Mouse (Mus musculus): ENCODE results near the gene Duoxa1.

Duoxa1 gene

DNA sequence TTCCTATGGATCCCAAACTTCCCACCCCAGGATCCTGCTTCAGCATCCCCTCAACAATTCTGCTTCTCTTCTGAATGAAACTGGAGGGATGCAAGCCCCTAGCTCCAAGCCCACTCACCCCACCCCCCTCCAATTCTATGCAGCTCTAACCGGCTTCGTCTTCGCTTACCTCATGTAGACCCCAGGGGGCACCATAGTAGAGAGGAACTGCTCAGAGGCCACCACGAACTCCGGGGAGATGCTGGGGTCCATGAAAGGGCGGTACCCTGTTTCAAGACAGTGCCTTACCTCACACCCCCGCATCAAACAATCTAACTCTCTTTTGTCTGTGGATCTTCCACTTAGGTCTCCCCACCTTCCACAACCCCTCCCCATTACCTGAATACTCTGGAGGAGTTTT is 18.6 kb downstream of the Duoxa1 start:
- no peak for DNase-seq

- no peak for DNase-seq
These were observed 27.4 kb downstream of the Duoxa1 start for GRCm38 (mm10) chr2:122286137-122286536.

GRCm38 (mm10) chr2:122284091-122284490 is 29.4 kb downstream of the Duoxa1 start:
- no peak for DNase-seq

DNA sequence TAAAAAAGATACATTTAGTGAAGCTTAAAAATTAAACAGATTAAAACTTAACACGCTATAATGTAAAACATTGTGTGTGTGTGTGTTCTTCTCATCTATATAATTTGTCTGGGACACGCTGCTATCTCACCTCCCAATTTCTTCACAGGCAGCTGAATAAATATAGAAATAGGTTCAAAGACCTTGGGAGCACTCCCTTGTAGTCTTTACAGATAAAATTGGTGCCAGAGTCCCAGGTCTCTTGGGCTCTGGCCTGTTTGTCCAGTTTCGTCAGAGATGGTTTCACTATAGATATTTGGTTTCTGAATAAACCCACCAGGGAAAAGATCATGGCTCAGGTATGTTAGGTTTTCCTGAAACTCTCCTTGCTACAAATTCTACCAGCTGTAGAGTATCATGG is 34.8 kb downstream of the Duoxa1 start:
- DNase-seq: no peak

DNA sequence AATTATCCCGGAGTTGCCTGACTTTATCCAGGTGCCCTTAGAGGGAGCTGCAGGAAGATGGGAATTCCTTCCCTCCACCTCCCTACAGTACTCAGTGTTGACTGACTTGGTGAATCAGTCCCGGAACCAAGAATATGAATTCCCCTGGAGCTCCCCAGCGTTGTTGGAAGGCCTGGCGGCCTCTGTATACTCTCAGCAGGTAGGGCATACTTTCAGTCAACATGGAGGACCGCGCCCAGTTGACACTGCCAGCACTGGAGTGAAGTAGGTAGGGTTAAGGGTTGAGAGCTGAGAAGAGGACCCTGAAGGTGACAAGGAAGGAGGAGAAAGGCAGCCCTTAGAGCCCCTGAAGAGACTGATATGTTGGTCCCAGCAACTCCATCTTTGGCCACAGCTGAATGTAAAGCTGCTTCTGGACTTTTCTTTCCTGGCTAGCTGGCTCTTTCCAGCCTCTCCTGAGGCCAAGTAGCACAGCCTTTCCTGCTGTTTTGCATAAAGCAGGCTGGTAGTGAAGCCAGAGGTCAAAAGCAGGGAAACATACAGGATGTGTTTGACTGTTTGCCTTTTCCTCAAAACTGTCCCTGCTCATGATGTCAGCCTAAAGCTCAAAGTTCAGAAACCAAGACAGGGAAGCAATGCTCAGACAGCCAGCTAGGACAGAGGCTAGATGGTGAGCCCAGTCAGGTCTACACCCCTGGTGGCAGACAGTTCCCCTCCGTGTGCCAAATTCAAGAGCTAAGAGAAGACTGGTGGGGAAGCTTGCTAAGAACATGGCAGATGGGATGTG is 46.9 kb downstream of the Duoxa1 start:
- DNase-seq: no peak

DNA sequence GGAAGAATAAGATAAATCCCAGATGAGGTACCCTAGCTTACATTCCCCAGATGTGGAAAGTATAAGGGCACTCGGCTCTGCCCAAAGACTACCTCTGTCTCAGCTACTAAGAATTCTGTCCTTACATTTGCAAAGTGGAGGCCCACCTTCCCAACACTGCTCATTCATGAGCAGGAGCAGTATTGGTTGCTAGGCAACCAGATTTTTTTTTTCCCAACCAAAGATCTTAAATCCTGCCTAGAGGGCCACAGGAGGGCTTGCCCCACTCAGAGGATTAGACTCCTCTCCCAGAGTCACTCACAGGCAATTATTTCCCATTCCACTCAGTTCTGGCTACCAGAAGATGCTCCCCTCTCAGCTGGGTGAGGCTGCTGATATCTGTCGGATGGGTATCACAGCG is 48.8 kb downstream of the Duoxa1 start:
- no peak for DNase-seq

DNA sequence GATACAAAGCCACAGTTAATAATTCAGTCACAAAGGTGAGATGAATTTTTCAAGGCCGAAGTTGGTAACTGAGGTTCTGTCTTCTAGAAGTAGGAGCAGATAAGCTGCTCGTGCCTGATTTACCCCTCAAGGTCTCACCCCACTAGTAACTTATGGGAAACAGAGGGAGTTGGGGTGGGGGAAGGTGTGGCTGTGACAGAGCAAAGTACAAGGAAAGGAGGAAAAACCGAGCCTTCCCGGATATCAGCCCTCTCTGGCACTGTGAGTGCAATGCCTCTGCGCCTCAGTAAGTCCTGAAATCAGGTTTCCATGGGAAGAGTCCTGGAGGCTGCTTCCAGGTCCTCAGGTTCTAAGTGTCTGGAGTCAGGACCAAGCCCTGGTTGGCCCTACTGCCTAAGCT is 52.8 kb downstream of the Duoxa1 start:
- DNase-seq: no peak

DNA sequence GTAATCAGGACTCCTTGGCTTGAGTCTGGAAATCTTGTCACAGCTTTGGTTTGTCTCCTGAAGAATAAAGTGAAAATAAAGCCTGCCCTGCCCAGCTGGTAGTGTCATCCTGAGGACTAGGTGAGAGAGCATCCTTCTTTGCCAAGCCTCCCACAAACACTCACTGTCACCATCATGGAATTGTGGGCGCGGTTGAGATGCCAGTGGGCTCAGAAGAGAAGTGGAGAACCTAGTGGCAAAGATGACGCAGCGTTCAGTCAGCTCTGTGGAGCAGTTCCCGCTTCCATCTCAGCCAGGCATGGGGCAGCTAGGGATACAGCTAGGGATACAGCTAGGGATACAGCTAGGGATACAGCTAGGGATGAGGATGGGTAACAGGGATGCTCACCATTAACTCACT is 57.5 kb downstream of the Duoxa1 start:
- DNase-seq: no peak
